Mouse (Mus musculus): ENCODE measurements around the gene Prkn. TPM values are rescaled to one million over a fixed set of nuclear protein-coding genes. Genes with fewer than 3 reads are reported as not detected.
"Not testable (repeated sequence)": the region's sequence is repeated elsewhere in the genome, so short reads cannot be mapped to it uniquely, and the experiment has no call there.

The Prkn gene
- polyA plus RNA-seq, 1 experiment from 2014 or later: 1.5 TPM

DNA sequence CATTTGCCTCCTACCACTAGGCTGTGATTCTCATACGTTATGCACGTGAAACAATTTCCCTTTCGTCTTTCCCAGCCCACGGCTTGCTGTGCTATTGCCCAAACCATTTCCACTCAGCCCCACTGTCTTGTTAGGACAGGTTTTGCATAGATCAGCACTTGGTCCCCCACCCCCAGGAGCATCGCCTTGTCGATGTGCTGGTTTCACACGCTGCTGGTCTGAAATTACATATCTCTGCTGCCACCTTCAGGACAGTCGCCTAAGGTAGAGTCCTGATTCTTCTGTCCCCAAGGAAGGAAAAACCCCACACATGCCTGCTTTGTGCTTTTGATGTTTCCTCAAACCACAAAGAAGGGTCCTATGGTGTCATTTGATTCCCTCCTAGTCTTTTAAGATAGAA lies 1153.1 kb downstream of the Prkn start:
- no peaks in the 10 kb centered on the region for H3K27me3 ChIP-seq (replicated peaks)
- H3K27ac ChIP-seq: no peak overlapping the region
- no peak overlapping the region for H3K4me2 ChIP-seq (replicated peaks)
- 25% methylated on average over 8 of the region's 8 CpGs for WGBS
- ATAC-seq: no peak
- no peaks in the 10 kb centered on the region for H3K9me3 ChIP-seq
- no peaks in the 10 kb centered on the region; the same call in 1 of the 2 replicates for H3K4me1 ChIP-seq (replicated peaks)
- no peak overlapping the region for H3K4me3 ChIP-seq (replicated peaks)
- no peaks in the 10 kb centered on the region for H3K36me3 ChIP-seq
- no peak overlapping the region for H3K9ac ChIP-seq

DNA sequence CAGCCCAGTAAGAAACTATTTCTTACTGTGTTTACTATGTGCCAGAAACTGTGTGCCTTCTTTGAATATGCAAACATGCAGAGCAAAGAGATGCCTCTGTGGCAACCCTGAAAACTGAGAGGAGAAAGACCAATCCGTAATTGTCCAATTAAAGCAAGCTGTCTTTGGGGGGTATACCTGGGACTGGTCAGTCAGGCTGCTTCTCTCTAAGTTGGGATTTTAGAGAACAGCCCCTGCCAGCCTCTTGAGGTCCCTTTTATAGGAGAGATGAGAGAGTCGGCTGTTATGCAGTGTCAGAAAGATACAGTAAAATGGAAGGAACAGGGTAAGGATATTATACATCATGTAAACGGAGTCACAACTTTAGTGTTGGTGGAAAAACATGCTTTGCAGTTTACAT lies 1154.1 kb downstream of the Prkn start:
- no peak for ATAC-seq

DNA sequence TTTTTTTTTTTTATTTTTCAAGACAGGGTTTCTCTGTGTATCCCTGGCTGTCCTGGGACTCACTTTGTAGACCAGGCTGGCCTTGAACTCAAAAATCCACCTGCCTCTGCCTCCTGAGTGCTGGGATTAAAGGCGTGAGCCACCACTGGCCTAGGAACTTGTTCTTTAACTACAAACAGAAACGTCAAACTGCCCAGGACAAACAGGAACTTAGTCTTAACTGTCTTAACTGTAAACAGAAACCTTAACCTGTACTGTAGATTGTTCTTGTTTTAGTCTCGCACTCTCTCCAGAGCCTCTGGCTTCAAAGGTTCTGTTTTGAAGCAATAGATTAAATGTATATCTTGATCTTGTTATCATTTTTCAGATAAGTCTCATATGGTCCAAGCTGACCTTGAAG lies 1154.6 kb downstream of the Prkn start:
- not testable (repeated sequence) for ATAC-seq; H3K9ac ChIP-seq; H3K27ac ChIP-seq; H3K4me2 ChIP-seq (replicated peaks); H3K36me3 ChIP-seq; H3K27me3 ChIP-seq (replicated peaks); H3K4me1 ChIP-seq (replicated peaks); H3K4me3 ChIP-seq (replicated peaks); H3K9me3 ChIP-seq
- 69% methylated on average over 3 of the region's 3 CpGs for WGBS

More for the DNA sequence above, 1154.1 kb downstream of the Prkn start:
- Histone ChIP-seq H3K27me3 (replicated peaks) (no peaks in the 10 kb centered on the region), H3K9me3 (no peaks in the 10 kb centered on the region), H3K4me2 (replicated peaks) (no peak overlapping the region), H3K4me1 (replicated peaks) (no peaks in the 10 kb centered on the region), H3K27ac (no peak overlapping the region), H3K4me3 (replicated peaks) (no peak overlapping the region), H3K36me3 (no peaks in the 10 kb centered on the region), H3K9ac (no peak overlapping the region)
- 80% methylated on average over 3 of the region's 3 CpGs for WGBS

DNA sequence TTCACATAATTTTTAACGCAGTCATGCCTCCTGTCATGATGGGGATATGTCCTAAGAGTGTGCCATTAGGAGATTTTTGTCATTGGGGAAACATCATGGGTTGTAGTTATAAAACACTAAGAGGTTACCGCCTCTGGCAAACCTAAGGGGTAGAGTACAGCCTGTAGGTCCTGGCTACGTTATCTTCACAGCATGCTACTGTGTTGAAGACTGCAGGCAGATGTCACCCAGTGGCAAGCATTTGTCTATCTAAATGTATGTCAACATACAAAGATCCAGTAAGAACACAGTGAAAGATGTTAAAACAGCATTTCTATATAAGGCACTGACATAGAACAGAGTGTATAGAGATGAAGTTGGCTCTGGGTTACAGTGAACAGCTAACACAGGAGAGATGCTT lies 1155.3 kb downstream of the Prkn start:
- Histone ChIP-seq H3K4me2 (replicated peaks) (no peak overlapping the region), H3K9ac (no peak overlapping the region), H3K27me3 (replicated peaks) (no peaks in the 10 kb centered on the region), H3K9me3 (no peaks in the 10 kb centered on the region), H3K4me3 (replicated peaks) (no peak overlapping the region), H3K4me1 (replicated peaks) (no peaks in the 10 kb centered on the region), H3K36me3 (no peaks in the 10 kb centered on the region), H3K27ac (no peak overlapping the region)
- ATAC-seq: no peak
- WGBS: 82% methylated on average over 3 of the region's 3 CpGs

DNA sequence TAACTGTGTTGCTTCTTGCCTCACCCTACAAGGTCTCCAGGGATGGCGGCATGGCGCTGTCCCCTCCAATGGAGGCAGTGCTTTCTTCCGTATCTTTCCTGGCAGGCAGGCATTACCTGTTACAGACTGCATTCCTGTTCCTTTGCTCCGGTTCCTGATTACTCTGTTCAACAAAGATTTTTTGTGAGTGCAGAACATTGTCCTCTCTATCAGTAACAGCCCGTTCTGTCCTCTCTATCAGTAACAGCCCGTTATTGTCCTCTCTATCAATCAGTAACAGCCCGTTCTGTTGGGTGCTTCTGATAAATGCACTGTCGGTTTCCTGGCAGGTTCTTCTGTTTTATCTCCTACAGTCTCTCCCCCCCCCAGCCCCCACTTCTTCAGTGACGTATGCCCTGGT lies 1156.1 kb downstream of the Prkn start:
- WGBS: 43% methylated on average over 9 of the region's 9 CpGs
- peak; percentile 67 for ATAC-seq

DNA sequence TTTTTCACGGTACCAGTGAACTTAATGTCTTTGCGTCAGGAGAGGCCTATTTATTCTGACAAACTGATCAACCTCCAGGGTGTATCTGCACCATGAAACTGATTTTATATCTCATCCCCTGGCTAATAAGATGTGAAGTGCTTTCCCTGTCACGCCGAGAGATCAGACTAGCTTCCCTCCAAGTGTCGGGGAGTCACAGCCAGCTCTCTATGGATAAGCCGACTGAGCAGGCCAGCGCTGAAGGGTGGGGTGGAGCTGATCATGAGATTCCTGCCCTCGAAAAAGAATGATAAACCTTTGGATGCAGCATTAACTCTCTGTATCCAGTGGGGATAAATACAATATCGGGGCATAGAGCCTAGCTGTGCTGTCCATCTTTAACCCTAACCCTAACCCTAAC lies 1160.1 kb downstream of the Prkn start:
- no peak overlapping the region for H3K4me3 ChIP-seq (replicated peaks)
- H3K36me3 ChIP-seq: no peaks in the 10 kb centered on the region
- ATAC-seq: no peak
- no peak overlapping the region for H3K27ac ChIP-seq
- no peaks in the 10 kb centered on the region for H3K4me1 ChIP-seq (replicated peaks)
- no peaks in the 10 kb centered on the region for H3K9me3 ChIP-seq
- H3K27me3 ChIP-seq (replicated peaks): no peaks in the 10 kb centered on the region
- no peak overlapping the region for H3K9ac ChIP-seq
- no peak overlapping the region for H3K4me2 ChIP-seq (replicated peaks)
- 82% methylated on average over 9 of the region's 9 CpGs for WGBS

More for the DNA sequence above, 1156.1 kb downstream of the Prkn start:
- no peak overlapping the region for H3K9ac ChIP-seq
- no peaks in the 10 kb centered on the region for H3K4me1 ChIP-seq (replicated peaks)
- H3K4me3 ChIP-seq (replicated peaks): no peak overlapping the region
- no peaks in the 10 kb centered on the region for H3K27me3 ChIP-seq (replicated peaks)
- H3K27ac ChIP-seq: no peak overlapping the region
- no peaks in the 10 kb centered on the region for H3K36me3 ChIP-seq
- H3K9me3 ChIP-seq: no peaks in the 10 kb centered on the region
- no peak overlapping the region for H3K4me2 ChIP-seq (replicated peaks)

DNA sequence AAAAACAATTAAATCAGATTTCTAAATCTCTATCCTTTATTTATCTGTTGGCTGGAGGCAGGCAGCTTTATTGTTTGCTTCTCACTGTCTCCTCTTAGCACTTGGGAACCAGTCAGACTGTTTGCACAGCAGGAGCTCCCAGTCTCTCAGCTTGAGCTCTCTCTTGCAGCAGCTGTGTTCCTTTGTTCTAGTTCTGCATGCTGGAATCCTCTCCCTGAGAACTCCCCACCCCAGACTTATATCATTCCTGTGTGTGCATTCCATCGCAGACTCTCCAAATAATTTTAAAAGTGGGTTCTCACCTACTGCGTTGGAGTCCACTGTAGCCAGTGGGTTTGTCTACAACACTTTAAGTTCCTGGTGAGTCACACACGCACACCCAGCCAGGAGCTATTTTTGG lies 1181.1 kb downstream of the Prkn start:
- H3K36me3 ChIP-seq: no peaks in the 10 kb centered on the region
- H3K9ac ChIP-seq: no peak overlapping the region
- no peak overlapping the region for H3K4me2 ChIP-seq (replicated peaks)
- WGBS: 49% methylated on average over 3 of the region's 3 CpGs
- H3K9me3 ChIP-seq: no peaks in the 10 kb centered on the region
- no peak overlapping the region for H3K27ac ChIP-seq
- no peaks in the 10 kb centered on the region for H3K27me3 ChIP-seq (replicated peaks)
- no peaks in the 10 kb centered on the region for H3K4me1 ChIP-seq (replicated peaks)
- no peak overlapping the region for H3K4me3 ChIP-seq (replicated peaks)
- ATAC-seq: no peak

DNA sequence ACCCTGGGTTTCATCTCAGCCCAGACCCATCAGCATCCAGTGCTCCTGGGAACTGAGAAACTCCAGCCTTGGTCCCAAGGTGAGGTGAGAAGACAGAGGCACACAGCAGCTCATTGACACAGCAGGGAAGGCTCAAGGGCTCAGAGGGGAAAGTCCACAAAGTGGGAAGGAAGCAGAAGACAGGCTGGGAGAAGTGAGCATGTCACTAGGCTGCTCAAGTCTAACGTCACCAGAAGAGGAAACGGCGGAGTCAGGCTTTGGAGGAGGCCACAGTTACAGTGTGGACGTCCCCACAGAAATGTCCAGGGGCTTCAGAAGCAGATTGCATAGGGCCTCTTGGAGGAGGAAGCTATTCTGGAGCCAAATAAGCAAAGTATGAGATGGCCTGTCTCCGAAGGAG lies 1189.2 kb downstream of the Prkn start:
- Histone ChIP-seq H3K36me3 (no peaks in the 10 kb centered on the region), H3K27me3 (replicated peaks) (no peaks in the 10 kb centered on the region)
- ATAC-seq: 0 out of 2 replicates have a peak, but pooled peaks have one; percentile 21

DNA sequence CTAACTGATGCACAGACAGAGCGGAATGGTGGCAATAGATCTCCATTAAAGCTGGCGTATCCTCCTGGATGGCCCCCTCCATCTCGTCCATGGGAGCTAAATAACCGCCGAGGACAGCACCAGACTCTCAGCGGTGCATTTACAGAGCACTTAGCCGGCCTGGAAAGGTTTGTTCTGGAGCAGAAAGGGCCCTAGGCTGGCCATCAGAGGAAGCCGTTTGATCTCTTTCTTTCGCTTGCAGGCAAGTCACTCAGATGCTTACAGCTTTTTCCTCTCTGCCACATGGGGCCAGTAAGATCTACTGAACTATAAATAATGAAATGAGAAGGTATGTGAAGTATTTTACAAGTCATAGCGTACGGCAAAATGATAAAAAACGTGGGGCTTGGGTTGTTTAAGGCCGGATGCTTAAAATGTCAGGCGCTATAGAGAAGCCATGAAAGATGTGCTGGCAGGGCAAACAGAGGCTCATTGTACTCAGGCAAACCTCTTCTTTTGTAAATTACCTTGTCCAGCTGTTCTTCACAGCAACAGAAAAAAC lies 1189.8 kb downstream of the Prkn start:
- no peak for ATAC-seq
- H3K27ac ChIP-seq: no peak overlapping the region
- no peak overlapping the region for H3K4me3 ChIP-seq (replicated peaks)
- no peak overlapping the region for H3K9ac ChIP-seq
- H3K36me3 ChIP-seq: no peaks in the 10 kb centered on the region
- H3K27me3 ChIP-seq (replicated peaks): no peaks in the 10 kb centered on the region
- WGBS: 21% methylated on average over 14 of the region's 14 CpGs
- 0 out of 2 replicates have a peak overlapping the region, but pooled peaks have one; percentile 7 for H3K4me2 ChIP-seq (replicated peaks)
- H3K9me3 ChIP-seq: no peaks in the 10 kb centered on the region
- H3K4me1 ChIP-seq (replicated peaks): 0 out of 2 replicates have a peak, but pooled peaks cover 3% of the 10 kb centered on the region

More for the DNA sequence above, 1189.2 kb downstream of the Prkn start:
- no peaks in the 10 kb centered on the region for H3K9me3 ChIP-seq
- H3K9ac ChIP-seq: no peak overlapping the region
- H3K4me3 ChIP-seq (replicated peaks): no peak overlapping the region
- 0 out of 2 replicates have a peak, but pooled peaks cover 3% of the 10 kb centered on the region for H3K4me1 ChIP-seq (replicated peaks)
- 61% methylated on average over 5 of the region's 5 CpGs for WGBS
- H3K4me2 ChIP-seq (replicated peaks): no peak overlapping the region
- no peak overlapping the region for H3K27ac ChIP-seq

DNA sequence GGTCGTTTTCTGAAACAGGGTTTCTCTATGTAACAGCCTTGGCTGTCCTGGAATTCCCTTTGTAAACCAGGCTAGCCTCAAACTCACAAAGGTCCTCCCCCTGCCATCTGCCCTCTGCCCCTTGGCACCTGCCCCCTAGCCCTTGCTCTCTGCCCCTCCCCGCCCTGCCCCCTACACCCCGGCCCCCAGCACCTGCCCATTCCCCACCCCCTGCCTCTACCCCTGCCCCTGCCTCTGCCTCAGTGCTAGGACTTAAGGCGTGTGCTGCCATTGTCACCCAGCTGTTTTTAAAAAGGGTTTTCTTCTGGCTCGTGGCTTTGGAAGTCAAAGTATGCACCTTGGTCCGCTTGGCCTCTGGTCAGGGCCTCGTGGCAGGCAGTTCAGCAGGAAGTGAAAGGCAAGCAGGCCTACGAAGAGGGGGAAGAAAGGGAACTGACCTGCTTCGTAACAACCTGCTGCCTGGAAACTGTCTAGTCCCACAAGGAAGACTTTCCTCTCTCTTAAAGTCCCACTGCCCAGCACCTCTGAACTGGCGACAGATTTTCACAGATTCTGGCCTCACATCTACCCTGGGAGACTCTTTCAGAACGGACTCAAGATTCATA lies 1190.5 kb downstream of the Prkn start:
- Histone ChIP-seq H3K4me2 (replicated peaks) (peak overlapping the region; percentile 24; the same call in 1 of the 2 replicates), H3K36me3 (no peaks in the 10 kb centered on the region), H3K4me1 (replicated peaks) (0 out of 2 replicates have a peak, but pooled peaks cover 3% of the 10 kb centered on the region), H3K9me3 (no peaks in the 10 kb centered on the region), H3K4me3 (replicated peaks) (no peak overlapping the region), H3K27ac (no peak overlapping the region), H3K9ac (no peak overlapping the region), H3K27me3 (replicated peaks) (no peaks in the 10 kb centered on the region; the same call in 1 of the 2 replicates)
- WGBS: 21% methylated on average over 11 of the region's 11 CpGs
- ATAC-seq: peak; percentile 44

DNA sequence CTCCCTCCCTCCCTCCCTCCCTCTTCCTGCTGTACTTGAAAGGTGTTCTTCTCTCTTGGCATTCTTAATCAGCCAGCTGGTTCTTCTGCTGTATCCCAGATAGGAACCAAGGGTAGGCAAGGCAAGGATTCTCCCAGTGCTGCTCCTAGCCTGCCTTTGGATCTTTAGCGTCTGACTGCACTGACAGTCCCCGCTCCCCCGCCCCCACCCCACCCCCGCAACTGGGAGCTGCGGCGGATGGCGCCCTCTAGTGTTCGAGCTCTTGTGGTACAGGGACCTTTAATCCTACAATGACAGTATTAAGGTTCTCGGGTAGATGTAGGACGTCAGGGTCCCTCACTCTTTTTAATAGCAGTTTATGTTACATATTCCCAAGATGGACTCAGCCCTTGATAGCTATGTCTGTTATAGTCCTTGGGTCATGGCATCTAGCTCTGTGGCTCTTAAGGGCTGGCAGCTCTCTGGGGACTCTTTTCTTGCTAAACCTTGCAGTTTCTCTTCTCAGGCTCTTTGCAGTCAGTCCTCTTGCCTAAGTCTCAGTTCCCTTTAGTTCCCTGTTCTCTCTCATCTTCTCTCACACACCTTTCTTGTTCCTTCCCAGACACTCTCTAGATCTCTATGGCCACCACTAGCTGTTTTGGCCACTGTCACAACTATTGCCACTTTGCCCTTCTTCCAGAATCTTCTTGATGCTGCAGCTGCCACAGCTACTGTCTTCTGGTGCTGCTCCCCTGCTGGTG lies 1191.2 kb downstream of the Prkn start:
- WGBS: 3% methylated on average over 10 of the region's 10 CpGs
- Histone ChIP-seq H3K4me2 (replicated peaks) (peak overlapping the region; percentile 28; the same call in 1 of the 2 replicates), H3K4me3 (replicated peaks) (no peak overlapping the region), H3K9ac (no peak overlapping the region), H3K36me3 (no peaks in the 10 kb centered on the region), H3K9me3 (no peaks in the 10 kb centered on the region), H3K27me3 (replicated peaks) (no peaks in the 10 kb centered on the region; the same call in 1 of the 2 replicates), H3K4me1 (replicated peaks) (0 out of 2 replicates have a peak, but pooled peaks cover 3% of the 10 kb centered on the region), H3K27ac (no peak overlapping the region)
- peak; percentile 49 for ATAC-seq

DNA sequence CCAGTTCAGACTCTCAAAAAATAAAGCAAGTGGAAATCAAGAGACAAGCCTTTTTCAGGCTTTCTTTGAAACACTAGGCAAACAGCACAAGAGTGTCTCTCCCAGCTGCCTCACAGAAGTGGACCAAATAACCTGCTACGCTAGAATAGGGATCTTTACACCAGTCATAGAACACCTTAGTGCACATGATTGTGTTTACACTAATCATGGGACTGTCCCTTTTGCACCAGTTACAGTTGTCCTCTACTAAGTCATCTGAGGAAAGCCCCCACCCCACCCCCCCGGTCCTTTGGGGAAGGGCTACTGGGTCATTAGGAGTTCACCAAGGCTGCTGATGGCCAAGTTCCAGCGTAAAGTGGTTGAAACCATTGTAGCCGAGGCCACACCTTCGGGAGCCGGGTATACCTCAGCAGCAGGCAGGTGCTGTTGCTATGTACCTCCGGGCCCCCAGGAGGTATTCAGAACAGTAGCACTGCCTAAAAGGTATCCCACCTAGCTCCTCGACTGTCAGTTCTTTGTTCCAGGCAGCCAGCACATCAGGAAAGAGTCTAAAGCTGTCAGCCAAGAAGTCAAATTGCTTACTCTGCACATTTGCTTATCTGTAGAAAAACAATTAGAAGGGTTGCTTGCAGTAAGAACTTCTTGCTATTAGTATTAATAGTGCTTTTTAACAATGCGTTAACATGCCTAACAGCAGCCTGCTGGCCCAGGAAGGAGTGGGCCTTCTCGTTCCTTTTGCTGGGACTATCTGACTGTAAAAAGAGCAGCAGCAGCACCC lies 1192.0 kb downstream of the Prkn start:
- Histone ChIP-seq H3K4me1 (replicated peaks) (0 out of 2 replicates have a peak, but pooled peaks cover 3% of the 10 kb centered on the region), H3K4me3 (replicated peaks) (no peak overlapping the region), H3K27ac (no peak overlapping the region), H3K9ac (no peak overlapping the region), H3K9me3 (no peaks in the 10 kb centered on the region), H3K36me3 (no peaks in the 10 kb centered on the region), H3K27me3 (replicated peaks) (no peaks in the 10 kb centered on the region; the same call in 1 of the 2 replicates), H3K4me2 (replicated peaks) (no peak overlapping the region)
- no peak for ATAC-seq
- 57% methylated on average over 10 of the region's 10 CpGs for WGBS
